Mouse (Mus musculus) left cerebral cortex, adult 18-20 months (tissue): ENCODE data around the gene Hpd. TPM values are rescaled to one million over a fixed set of nuclear protein-coding genes. Genes with fewer than 3 reads are reported as not detected.
A peak's percentile ranks its signal among the peaks of the same experiment; 100 is the strongest.

Experiments used
- DNase-seq, 2 experiments: peaks; one replicate each; pipeline ENCODE4 v3.0.0; 2021 to 2022; ENCODE audit warnings: low spot score in 2 of 2, mixed read lengths in 1 of 2
- total RNA-seq, 2 experiments: library from RNA; stranded (reverse); gene quantifications; 2 replicates each; pipeline ENCODE4 v1.2.3; 2021

Hpd gene
- total RNA-seq, 2 experiments from 2014 or later: 0.37 TPM; not detected in 1

DNA sequence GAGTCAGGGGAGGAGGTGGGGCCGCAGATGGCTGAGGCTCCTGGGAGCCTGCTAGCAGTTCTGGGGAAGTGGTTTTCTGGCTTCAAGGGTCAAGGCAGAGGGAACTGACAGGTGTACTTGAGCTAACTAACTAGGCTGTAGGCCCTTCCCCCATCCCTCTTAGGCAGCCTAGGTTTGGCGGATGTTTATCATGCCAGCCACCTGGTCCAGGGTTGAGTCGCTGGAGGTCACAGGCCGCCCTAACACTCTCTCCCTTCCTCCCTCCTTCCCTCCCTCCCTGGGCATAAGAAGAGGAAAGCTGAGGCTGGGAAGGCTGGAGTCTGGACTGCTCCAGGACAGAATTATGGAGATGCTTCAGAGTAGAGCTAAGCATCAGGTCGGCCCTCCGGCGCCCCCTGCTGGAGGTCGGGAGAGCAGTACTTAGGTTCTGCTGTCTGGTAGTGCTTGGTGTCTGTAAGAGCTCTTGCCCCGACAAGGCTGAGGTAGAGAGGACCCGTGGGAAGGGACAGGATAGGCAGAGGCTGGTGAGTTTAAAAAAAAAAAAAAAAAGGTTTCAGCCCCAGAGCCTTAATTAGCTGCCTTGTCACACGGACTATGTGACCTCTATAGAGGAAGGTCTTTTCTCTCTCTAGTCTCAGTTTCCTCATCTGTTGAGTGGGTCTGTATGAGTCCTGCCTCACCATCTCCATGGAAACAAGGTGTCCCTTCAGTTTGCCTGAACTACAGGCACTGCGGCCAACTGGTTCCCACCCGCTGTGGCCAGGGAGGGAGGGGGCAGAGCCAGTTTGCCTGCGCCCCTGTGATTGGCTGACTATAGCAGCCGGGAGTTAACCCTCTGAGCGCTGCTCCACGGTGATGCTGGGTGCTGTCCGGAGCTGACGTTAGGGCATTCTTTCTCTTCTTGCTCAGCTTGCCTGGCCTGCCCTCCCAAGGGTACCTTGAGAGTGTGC, 32.8 kb downstream of the Hpd start:
- peak; percentile 91 to 93 for DNase-seq

DNA sequence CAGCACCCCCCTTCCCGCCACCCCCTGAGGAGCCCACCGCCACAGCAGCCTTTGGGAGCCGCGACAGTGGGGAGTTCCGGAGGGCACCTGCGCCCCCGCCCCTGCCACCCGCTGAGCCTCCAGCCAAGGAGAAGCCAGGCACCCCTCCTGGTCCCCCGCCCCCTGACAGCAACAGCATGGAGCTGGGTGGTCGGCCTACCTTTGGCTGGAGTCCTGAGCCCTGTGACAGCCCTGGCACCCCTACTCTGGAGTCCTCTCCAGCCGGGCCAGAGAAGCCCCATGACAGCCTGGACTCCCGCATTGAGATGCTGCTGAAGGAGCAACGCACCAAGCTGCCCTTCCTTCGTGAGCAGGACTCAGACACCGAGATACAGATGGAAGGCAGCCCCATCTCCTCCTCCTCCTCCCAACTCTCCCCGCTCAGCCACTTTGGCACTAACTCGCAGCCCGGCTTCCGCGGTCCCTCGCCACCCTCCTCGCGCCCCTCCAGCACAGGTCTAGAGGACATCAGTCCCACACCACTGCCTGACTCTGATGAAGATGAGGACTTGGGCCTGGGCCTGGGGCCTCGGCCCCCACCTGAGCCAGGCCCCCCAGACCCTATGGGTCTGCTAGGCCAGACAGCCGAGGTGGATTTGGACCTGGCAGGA, 34.3 kb downstream of the Hpd start:
- no peak for DNase-seq

DNA sequence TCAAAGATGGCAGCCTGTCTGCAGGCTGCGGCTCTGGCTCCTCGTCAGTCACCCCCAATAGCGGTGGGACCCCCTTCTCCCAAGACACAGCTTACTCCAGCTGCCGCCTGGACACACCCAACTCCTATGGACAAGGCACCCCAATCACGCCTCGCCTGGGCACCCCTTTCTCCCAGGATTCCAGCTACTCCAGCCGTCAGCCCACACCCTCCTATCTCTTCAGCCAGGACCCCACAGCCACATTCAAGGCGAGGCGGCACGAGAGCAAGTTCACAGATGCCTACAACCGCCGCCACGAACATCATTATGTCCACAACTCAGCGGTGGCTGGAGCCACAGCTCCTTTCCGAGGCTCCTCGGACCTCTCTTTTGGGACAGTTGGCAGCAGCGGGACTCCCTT, 35.0 kb downstream of the Hpd start:
- no peak for DNase-seq

DNA sequence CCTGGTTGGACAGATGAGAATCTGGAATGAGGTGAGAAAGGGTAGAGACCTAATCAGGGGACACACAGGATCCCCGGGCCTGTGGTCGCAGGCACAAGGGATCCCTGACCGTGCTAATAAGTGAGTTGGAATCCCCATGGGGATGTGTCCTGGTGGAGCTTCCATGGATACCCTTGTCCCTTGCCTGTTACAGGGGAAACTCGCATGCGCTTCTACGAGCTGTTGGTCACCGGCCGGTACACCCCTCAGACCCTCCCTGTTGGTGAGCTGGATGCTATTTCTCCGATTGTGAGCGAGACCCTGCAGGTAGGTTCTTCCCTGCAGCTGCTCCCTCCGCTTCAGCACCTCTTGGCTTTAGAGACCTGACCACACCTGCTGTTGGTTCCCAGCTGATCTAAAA, 36.2 kb downstream of the Hpd start:
- DNase-seq: no peak

DNA sequence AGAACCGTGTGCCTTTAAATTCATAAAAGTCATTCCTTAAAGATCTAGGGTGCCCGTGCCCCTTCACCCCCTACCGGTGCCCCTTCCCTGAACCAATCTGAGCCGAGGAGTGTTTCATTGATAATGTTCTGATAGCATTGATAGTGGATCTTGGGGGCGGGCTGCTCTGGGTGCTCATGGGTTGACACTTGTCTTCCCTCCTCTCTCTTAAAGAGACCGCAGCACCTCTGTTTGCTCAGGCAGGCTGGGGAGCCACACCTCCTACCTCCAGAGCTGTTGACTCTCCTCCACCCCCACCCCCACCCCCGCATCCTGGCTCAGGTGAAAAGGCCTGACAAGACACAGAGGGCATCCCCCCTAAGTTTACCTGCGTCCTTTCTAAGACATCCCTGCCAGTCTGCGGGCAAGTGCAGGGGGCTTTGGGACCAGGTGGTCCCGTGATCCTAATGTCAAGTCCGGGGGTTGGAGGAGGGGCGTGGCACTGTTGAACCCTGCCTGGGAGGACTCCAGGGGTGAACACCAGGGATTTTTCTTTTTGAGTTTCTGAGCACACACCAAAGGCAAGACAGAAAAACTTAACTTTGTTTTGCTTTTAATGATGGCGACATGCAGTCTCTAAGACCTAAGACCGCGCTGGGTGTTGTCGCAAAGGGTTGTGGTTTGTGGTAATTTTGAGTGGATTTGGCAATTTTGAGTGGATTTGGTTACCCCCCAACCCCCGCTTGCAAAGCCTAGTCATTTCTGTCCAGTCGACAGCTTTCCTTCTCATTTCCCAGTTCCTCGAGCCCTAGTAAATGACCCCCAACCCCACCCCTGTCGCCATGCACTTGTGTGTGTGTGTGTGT, 37.6 kb downstream of the Hpd start:
- DNase-seq: no peak

DNA sequence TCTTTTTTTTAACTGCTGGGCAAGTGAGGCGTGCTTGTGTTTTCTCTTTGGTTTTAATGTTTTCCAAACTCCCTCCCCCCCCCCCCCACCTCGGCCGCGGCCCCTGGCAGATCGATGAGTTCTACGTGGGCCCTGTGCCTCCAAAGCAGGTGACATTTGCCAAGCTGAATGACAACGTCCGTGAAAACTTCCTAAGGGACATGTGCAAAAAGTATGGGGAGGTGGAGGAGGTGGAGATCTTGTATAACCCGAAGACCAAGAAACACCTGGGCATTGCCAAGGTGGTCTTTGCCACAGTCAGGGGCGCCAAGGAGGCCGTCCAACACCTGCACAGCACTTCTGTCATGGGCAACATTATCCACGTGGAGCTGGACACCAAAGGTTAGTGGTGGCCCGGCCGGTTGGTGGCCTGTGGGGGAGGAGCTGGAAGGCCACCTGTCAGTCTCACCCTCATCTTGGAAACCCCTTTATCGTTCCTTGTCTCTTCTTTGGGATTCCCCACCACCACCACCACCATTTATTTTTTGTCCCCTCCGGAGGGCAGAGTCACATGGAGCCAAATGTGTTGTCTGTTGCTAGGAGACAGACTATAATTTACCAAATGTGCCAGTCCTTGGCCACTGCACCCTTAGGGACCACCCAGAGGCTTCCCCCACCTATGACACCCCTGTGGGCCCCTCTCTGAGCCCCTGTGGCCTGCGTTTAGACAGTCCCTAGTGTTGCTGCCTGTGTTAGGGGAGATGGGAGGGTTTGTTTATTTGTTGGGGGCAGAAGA, 38.4 kb downstream of the Hpd start:
- DNase-seq: no peak

DNA sequence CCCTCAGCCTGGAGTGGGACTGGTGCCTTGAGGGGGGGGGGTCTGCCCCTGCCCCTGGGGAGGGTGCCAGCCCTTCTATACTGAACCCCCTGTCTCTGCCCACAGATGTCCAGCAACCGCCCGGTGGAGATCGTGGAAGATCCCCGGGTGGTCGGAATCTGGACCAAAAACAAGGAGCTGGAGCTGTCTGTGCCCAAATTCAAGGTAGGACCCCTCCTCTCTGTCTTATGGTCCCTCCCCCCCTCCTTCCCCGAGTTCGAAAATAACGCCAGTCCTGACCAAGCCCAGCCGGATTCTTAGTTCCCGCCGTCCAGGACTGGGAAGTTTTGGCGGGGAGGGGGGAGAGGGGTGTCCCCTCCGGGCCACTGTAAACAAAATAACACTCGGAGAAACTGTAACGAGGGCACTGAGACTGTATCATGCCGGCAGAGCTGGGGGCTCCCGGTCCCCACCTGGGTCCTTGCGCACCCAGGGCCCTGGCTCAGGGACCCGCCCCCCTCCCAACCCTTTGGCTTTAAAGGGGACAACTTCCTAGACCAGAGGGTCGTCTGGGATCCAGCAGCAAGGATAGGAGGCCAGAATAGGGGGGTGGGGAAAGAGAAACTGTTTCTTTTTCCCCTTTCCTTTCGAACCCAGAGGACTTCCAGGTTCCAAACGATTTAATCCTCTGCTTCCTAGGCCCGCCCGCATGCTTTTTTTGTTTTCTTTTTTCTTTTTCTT, 39.1 kb downstream of the Hpd start:
- DNase-seq: peak in 1 of 2 experiments; percentile 35

DNA sequence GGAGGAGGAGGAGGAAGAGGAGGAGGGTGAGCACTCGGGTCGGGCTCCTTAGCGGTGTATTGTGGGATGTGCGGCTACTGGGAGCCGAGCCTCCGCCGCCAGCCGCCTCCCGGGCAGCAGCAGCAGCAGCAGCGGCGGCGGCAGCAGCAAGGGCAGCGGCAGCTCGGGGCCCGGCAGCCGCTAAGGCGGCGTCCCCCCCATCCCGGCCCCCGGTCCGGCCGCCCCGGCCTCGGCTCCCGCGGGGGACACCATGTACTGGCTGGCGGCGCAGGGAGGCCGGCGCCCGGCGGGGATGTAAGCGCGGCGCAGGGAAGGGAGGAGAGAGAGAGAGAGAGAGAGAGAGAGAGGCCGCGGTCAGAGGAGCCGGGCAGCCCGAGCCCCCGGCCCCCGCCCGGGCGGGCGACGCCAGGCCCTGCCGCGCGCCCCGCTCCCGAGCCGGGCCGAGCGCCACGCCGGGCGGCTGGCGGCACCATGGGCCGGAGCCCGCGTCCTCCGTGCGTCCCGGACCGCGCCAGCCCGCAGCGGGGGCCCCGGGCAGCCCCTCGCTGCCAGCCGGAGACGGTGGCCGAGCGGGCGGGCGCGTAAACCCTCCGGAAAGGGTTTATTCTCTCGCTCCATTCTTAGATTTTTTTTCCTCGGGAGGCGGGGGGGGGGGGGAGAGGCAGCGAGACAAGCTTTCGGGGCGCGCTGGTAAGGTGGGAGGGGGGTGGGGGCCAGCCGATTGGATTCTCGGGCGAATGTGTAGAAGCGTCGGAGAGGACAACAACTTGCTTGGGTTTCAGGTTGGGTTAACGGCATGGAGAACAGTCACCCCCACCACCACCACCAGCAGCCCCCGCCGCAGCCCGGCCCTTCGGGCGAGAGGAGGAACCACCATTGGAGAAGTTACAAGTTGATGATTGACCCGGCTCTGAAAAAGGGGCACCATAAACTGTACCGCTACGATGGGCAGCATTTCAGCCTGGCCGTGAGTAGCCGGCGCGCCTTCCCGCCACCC, 40.1 kb downstream of the Hpd start, which contains the start of gene Setd1b:
TSS of gene Setd1b (plus strand) at position 33 of the 997 bp plus-strand sequence.
- peak in 1 of 2 experiments; percentile 50 for DNase-seq

DNA sequence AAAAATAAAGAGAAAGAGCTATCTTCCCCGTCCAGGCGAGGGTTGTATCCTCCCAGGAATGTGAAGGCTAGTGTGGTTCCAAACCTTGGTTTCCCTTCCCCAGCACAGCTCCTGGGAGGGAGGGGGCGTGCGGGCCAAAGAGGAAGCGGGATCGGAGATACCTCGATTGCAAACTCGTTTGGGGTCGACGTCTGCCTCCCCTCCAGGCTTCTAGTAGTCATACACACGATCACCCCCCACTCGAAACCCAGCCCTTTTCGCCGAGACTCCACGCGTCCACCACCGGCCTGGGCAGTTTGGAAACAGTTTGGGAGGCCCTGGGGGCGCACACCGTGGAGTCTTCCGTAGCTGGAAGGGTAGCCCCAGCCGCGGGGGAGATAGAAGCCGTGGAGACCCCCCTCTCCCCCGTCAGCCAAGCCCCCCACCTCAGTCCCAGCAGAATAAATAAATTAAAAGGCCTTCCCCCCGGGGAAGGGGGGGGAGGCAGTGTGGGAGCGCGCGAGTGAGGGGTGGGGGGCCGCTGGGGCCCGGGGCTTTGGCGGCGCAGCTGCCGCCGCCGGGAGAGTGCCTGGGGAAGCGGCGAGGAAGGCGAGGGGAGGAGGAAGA, 40.9 kb downstream of the Hpd start:
- peak in 1 of 2 experiments; percentile 47 for DNase-seq

DNA sequence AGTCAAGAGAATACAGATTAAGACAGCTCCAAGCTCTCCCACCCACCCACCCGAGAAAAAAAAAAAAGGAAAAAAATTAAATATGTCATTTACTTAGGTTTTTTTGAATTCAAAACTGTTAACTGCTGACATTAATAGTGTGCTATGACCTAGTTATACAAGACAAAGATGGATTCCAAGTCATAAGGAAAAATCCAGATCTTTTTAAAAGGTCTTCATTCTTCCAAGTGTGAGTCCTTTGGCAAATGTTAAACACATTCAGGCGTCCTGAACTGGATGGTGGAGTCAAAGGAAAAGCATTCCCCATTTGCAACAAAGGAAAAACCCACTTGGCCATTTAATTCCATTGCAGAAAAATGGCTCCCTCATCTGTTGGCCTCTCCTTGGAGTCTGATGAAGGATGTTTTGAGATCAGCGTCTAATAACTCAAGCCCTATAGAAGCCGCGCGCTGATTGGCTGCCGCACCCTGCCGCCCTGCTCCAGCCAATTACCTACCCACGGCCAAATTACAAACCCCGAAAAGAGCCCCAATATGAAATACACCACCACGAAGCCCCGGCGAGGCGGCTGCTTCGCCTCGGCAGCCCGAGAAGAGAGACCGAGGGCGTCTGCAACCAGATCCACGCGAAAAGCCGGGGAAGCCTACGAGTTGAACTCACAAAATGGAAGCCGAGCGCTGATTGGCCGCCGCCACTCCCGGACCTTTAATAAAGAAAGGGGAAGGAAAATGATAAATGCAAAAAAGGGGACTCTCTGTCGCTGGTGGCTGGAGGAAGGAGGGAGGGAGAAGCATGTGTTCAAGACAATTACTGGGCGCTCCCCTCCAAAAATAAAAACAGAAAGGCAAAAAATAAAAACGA, 41.6 kb downstream of the Hpd start:
- peak; percentile 89 to 93 for DNase-seq

DNA sequence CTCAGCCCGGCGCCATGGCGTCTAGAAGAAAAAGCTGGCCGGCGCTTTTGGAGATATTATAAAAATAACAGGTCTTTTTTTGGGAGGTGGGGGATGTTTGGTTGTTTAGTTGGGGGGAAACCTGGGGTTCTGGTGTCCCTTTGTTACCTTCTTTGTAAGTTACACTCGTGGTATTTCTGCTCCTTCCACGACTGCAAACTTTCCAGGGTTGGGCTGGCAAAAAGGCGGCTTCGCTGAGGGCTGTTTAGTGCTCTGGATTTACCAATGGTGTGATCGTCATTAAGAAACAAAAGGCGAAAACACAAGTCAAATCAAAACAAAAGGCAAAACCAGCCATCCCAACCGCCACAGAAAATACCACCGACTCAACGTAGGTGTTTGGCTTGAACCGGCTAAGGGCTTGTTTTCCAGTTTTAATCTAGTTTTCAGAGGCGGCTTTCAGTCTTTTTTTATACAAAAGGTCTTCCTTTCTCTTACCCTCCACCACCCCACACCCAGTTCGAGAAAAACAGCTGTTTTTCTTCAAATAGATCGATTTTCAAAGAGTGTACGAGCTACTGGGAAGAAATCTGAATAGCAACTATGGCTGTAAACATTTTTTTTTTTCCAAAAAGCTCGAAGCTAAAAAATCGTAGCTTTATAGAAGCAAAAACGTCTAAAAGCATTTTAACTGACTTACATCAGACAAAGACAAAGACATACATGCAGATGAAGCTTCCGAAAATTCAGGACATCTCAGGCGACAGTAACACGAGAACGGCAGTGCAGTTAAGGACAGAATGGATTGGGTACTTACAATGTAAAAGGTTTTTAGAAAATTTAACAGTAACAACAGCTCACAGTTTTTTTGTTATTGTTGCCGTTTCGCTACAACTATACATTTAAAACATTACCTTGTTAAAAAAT, 42.6 kb downstream of the Hpd start:
- peak in 1 of 2 experiments; percentile 35 for DNase-seq

DNA sequence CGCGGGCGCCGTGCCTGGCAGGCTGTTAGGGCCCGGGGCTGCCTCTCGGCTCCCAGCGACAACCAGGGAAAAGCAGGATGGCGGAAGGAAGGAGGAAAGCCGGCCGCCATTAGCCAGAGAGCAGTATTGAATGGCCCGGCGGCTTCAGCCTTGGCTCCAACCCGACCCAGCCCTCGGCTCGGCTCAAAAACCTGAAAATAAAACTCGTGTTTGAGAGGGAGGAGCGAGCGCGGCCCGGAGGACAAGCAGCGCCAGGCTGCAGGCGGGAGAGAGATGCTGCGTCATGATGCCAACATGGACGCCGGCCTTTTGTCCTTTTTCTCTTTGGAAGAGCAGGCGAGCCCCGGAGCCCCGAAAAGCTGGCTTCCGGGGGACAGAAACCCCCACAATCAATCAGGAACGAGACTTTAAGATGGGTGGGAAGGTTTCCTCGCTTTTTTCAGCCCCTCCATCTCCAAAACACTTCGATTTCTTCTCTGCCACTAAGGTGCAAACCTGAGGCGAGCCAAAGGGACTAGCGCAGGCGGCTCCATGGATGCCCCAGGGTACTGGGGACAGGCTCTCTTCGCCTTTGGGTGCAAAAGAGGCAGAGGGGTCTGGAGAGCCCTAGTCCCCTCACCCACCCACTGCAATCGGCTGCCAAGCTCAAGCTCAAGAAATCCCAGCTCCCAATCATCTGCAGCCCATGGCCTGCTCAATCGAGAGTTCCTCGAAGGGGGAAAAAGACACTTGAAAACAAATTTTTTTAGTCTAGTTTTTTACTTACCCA, 43.4 kb downstream of the Hpd start:
- DNase-seq: peak; percentile 84 to 89

DNA sequence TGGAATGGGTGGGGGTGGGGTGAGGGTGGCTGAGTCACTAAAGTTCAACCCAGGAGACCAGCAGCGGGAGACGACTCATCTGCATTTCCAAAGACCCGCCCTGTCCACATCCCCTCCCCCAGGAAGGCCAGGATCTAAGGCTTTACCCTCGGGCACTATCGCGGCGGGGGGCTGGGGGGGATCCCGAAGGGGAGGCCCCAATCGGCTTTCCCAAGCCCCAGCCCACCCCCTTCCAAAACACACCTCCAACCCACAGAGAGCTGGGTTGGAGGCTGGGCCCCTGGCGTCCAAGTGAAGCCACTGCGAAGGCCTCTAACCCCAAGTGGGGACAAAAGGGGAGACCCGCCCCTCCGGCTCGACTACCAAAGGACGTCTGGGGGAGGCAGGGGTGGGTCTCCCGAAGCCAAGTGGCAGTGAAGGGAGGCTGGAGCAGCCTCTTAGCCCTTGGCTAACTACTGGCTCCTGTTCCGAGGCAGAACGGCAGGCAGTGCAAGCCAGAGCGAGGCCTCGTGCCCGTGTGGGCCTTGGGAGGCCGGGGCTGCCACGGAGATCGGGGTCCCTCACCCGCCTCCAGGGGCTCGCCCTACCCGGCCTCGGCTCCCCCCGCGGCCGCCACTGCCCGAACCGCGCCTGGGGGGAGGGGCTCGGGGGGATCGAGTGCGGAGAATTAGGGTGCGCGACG, 44.2 kb downstream of the Hpd start:
- DNase-seq: peak in 1 of 2 experiments; percentile 31

DNA sequence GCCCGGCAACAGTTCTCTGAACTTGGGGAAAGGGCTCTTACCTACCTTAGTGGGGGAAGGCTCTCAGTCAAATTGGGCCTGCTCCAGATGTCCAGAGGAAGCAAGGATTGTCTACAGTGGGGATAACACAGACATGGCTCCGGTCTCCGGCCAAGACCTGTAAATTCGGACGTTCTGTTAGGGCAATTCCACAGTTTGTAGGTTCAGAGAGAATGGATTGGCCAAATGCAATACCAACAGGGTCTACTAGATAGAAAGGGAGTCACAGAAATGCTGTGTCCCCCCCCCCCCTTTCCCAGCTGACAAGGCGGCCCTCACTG, 44.7 kb downstream of the Hpd start:
- no peak for DNase-seq
